In the genomic region with DNA sequence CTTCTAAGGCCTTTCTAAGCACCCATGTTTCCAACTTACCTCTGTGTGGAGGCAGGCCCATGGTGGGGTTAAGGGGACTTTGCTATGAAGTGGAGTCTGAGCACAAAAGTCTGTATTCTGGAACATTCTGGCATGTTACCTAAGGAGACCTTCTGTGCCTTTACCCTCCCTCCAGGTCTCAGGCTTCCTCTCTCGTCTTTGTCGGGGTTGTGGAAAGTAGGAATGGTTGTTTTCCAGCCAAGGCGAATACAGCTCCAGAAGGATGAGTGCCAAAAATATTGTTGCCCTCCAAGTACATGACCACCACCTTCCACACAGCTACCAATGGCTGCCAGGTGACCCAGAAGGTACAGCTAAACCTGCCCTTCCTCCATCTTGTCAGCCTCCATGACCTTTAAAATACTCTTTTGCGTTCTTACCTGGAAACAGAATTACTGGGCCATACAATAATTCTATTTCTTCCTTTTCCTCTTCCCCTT, we compare ENCODE assay signal across 10 mouse cellular contexts.
"Had no signal": no experiment of that assay in that cellular context is flagged by ENCODE, and none has a peak within 500 bp of the region (broad histone marks: within the 10 kb centered on the region; RNA-seq: fewer than 3 reads in every experiment).

No protein-coding gene starts in this region.

- H3K4me2 ChIP-seq: intestine, embryonic 15.5 days; limb, embryonic 15.5 days; liver, embryonic 13.5 days; midbrain, embryonic 12.5 days; stomach, embryonic 15.5 days had no signal

- DNase-seq: kidney, adult 18-20 months; kidney, postnatal 14 days; liver, embryonic 13.5 days; lung, adult 18-20 months; right cerebral cortex, postnatal 14 days had no signal

- H3K27ac ChIP-seq: intestine, embryonic 15.5 days; limb, embryonic 15.5 days; liver, embryonic 13.5 days; midbrain, embryonic 12.5 days; stomach, embryonic 15.5 days had no signal

- H3K9ac ChIP-seq: intestine, embryonic 15.5 days; limb, embryonic 15.5 days; liver, embryonic 13.5 days; midbrain, embryonic 12.5 days; stomach, embryonic 15.5 days had no signal

- ATAC-seq: intestine, embryonic 15.5 days; midbrain, embryonic 16.5 days had no signal

- H3K36me3 ChIP-seq: intestine, embryonic 15.5 days; limb, embryonic 15.5 days; liver, embryonic 13.5 days; midbrain, embryonic 12.5 days; stomach, embryonic 15.5 days had no signal

- H3K27me3 ChIP-seq: intestine, embryonic 15.5 days; stomach, embryonic 15.5 days had no signal

- H3K9me3 ChIP-seq: intestine, embryonic 15.5 days; limb, embryonic 15.5 days; liver, embryonic 13.5 days; midbrain, embryonic 12.5 days; stomach, embryonic 15.5 days had no signal

- H3K4me3 ChIP-seq: intestine, embryonic 15.5 days; limb, embryonic 15.5 days; liver, embryonic 13.5 days; midbrain, embryonic 12.5 days; stomach, embryonic 15.5 days had no signal
